Mouse (Mus musculus): Measurements from ENCODE around the gene Ppp1r3e. TPM values are rescaled to one million over a fixed set of nuclear protein-coding genes. Genes with fewer than 3 reads are reported as not detected.

Gene Ppp1r3e
- 0.82 and 2.3 TPM in 2 replicates for polyA plus RNA-seq (2012; ENCODE audit: low replicate concordance)

DNA sequence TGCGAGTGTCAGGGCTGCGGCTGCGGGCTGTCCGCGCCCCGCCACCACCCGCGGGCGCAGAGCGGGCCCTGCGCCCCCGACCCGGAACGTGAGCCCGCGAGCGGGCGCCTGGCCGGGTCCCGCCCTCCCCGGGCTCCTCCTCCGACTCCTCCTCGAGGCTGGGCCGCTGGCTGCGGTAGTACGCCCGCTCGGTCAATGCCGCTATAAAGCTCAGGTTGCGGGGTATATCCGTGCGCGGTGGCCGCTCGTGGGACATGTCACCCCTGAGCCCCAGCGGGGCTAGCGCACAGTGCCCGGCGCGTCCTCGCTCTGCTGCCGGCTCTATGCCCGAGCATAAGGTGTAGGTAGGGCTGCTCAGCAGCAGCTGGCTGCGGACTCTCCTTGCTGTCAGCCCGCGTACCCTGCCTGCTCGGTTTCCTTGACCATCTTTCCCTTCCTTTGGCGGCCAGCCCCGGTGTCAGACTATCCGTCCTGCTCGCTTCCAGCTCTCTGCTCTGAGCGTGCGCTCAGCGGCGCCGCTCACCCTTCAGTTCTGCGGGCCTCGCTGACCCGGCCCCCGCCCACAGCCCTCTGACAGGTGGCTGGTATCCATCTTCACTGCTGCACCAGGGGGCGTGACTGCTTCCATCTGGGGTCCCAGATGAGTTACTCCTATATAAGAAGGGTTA is at the start of gene Ppp1r3e:
Ppp1r3e (minus strand) TSS at position 503 of the 668 bp plus-strand sequence.

DNA sequence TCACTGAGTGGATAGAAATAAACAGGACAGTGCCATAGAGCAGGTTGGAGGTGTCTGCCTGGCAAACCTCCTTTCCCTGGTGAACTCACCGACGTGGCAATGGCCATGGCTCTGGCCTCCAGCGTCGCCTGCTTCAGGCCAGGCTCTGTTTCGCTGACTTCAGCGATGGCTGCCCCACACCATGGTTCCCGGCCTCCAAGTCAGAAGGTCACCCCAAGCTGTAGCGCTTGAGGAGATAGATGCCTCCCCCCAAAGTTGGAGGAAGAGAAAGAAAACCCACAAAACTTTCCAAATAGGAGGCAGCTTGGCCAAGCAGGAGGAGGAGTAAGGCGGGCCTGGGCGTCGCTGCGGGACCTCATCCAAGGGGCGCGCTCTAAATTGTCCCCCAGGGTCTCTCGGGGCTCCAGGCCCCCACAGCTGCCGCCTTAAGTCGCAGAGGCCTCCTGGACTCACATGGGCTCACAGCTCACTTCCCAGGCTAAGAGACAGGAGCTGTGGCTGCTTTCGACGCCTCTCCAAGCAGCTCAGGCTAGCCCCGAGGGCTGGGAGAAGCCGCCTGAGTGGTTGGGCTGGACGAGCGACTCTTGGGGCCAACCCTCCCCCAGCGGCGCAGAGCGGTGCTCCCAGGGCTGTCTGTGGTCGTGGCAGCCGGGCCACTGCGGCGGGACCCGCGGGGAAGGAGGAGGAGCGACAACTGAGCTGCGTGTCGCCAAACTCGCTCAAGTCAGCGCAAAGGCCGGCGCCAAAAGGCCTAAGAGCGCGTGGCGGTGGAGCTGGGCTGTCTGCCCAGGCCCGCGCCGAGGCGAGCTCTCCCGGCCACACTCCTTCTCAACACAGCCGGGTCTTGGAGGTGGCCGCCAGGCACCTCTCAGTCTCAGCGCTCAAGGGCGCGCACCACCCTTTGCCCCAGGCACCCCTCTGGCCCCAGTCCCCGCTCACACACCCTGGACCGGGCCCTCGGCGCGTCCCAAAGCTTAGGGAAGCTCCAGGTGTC is 48.3 kb upstream of the Ppp1r3e start, which contains the start of gene Efs:
Efs (minus strand) TSS at position 778 of the 994 bp plus-strand sequence.

DNA sequence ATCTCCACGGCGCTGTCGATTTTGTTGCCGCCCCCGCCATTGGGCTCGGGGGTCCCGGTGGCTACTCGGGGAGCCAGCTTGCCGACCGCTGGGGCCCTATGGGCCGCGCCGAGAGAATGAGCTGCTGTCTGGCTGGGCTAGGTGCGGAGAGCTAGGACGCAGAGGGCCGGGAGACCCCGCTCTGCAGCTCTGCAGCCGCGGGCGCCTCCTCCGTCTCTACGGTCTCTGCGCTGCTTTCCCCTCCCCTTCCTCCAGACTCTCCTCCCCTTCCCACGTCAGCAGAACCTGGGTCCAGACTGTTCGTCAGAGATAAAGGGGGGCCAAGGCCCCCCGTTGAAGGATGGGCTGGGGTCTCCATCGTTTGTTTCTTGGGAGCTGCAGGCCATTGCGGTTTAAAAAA is 35.5 kb upstream of the Ppp1r3e start, which contains the start of gene Slc22a17:
Slc22a17 (minus strand) TSS at position 247 of the 400 bp plus-strand sequence.

DNA sequence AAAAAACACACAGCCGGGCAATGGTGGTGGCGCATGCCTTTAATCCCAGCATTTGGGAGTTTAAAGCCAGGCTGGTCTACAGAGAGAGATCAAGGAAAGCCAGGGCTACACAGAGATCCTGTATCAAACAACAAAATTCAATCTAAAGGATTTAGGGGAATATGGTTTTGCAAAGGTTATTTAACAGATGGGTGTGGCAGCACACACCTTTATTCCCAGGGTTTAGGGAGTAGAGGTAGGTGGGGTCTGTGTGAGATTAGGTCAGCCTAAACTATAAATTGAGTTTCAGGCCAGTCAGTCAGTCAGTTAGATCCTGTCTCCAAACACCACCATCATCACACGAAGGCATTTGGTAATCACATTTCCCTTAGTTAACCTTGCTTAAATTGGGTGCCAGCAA is 14.8 kb upstream of the Ppp1r3e start, which contains the start of gene Pabpn1:
Pabpn1 (plus strand) TSS at position 301 of the 400 bp plus-strand sequence.

DNA sequence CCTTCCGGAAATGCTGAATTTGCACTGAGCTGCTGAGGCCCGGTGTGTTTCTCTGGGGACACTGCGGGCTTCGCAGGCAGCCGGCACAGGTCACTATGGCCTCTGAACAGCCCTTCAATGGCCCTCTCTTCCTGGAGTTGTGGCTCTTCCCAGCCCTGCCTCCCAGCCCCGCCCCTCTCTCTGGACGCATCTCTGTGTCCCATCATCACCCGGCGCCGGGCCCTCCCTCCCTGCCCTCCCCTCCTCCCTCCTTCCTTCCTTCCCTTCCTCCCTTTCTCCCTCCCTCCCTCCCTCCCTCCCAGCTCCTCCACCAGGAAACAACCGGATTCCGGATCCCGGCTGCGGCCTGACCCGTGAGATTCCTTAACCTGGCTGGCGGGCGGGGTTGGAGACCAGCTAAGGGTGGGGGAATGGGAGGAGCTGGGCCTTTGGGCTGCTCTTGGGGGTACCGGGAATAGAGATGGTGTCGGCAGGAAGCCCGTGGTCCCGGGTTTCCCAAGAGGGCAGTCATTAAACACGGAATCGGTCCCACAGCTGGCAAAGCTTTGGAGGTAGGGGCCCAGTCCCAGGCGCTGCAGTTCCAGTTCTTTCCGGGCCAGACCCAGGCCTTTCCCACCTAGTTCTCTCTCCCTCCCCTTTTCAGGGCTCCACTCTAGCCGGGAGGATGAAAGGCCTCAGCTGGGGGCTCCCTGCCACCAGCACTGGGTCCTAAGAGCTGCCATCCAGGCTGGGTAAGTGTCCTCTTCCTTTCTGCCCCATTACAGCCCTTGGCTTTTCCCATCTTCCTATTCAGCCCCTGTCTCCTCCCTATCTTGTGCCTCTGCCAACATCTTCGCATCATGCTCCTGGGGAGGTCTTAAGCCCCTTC is 6.0 kb upstream of the Ppp1r3e start, which contains the start of the genes Bcl2l2 and Gm20521:
Bcl2l2 (plus strand) TSS at position 224 of the 868 bp plus-strand sequence.
Gm20521 (plus strand) TSS at position 288 of the 868 bp plus-strand sequence.

DNA sequence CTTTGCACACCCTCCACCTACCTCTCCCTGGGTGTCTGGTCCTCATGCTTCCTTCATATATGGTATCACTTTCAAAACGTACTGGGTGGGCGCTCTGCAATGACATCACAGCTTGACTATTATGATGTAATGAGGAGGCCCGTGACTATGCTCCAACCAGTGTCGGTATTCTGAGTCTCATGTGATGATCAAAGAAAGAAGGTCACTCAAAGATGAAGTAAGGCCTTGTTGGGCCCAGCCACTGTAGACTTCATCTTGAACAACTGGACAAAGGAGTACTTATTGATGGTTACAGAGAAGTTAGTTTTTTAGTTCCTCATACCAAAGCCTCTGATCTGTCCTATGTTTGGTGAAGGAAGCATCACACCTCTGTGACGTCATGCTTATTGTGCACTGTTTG is 6.5 kb downstream of the Ppp1r3e start, which contains the start of gene Homez:
Homez (minus strand) TSS at position 101 of the 400 bp plus-strand sequence.

Other genes starting within 250 kb of the Ppp1r3e start
- gene Gm17606, start 236.6 kb downstream of the Ppp1r3e start, polyA plus RNA-seq (2012; ENCODE audit: low replicate concordance): not detected in 2 replicates
- gene Cdh24, start 236.2 kb downstream of the Ppp1r3e start, polyA plus RNA-seq (2012; ENCODE audit: low replicate concordance): 3.0 and 6.9 TPM in 2 replicates
- 29.2 and 79.7 TPM in 2 replicates for gene 1700123O20Rik, start 191.3 kb downstream of the Ppp1r3e start, polyA plus RNA-seq (2012; ENCODE audit: low replicate concordance)
- 401 and 647 TPM in 2 replicates for gene Acin1, start 190.6 kb downstream of the Ppp1r3e start, polyA plus RNA-seq (2012; ENCODE audit: low replicate concordance)
- not detected in 2 replicates for gene Gm29776, start 178.7 kb downstream of the Ppp1r3e start, polyA plus RNA-seq (2012; ENCODE audit: low replicate concordance)
- gene Cebpe, start 165.4 kb downstream of the Ppp1r3e start, polyA plus RNA-seq (2012; ENCODE audit: low replicate concordance): 4.6 and 20.0 TPM in 2 replicates
- gene Slc7a8, start 95.6 kb downstream of the Ppp1r3e start, polyA plus RNA-seq (2012; ENCODE audit: low replicate concordance): 12.8 and 14.2 TPM in 2 replicates
- gene Rnf212b, start 63.4 kb downstream of the Ppp1r3e start, polyA plus RNA-seq (2012; ENCODE audit: low replicate concordance): not detected in 2 replicates
- gene Homez, start 6.6 kb downstream of the Ppp1r3e start, polyA plus RNA-seq (2012; ENCODE audit: low replicate concordance): 1.7 and 3.1 TPM in 2 replicates
- gene Bcl2l2, start 5.8 kb upstream of the Ppp1r3e start, polyA plus RNA-seq (2012; ENCODE audit: low replicate concordance): 24.0 and 71.9 TPM in 2 replicates
- 2.2 and 6.6 TPM in 2 replicates for gene Gm20521, start 5.9 kb upstream of the Ppp1r3e start, polyA plus RNA-seq (2012; ENCODE audit: low replicate concordance)
- gene Pabpn1, start 14.9 kb upstream of the Ppp1r3e start, polyA plus RNA-seq (2012; ENCODE audit: low replicate concordance): 167 and 309 TPM in 2 replicates
- 7.8 and 15.8 TPM in 2 replicates for gene Slc22a17, start 35.6 kb upstream of the Ppp1r3e start, polyA plus RNA-seq (2012; ENCODE audit: low replicate concordance)
- gene Efs, start 48.6 kb upstream of the Ppp1r3e start, polyA plus RNA-seq (2012; ENCODE audit: low replicate concordance): 0.06 TPM in 1 of 2 replicates, not detected in the other
- not detected in 2 replicates for gene Il25, start 55.1 kb upstream of the Ppp1r3e start, polyA plus RNA-seq (2012; ENCODE audit: low replicate concordance)
- gene Cmtm5, start 58.7 kb upstream of the Ppp1r3e start, polyA plus RNA-seq (2012; ENCODE audit: low replicate concordance): not detected in 2 replicates
- gene Myh6, start 89.4 kb upstream of the Ppp1r3e start, polyA plus RNA-seq (2012; ENCODE audit: low replicate concordance): not detected in 2 replicates
- not detected in 2 replicates for gene Gm17428, start 99.4 kb upstream of the Ppp1r3e start, polyA plus RNA-seq (2012; ENCODE audit: low replicate concordance)
- 0.16 TPM in 1 of 2 replicates, not detected in the other for gene Myh7, start 117.1 kb upstream of the Ppp1r3e start, polyA plus RNA-seq (2012; ENCODE audit: low replicate concordance)
- 29.2 and 46.7 TPM in 2 replicates for gene Ngdn, start 137.9 kb upstream of the Ppp1r3e start, polyA plus RNA-seq (2012; ENCODE audit: low replicate concordance)
- 26.3 and 73.3 TPM in 2 replicates for gene Zfhx2, start 214.8 kb upstream of the Ppp1r3e start, polyA plus RNA-seq (2012; ENCODE audit: low replicate concordance)
- 2.9 and 3.8 TPM in 2 replicates for gene Thtpa, start 217.2 kb upstream of the Ppp1r3e start, polyA plus RNA-seq (2012; ENCODE audit: low replicate concordance)
- gene Ap1g2, start 229.0 kb upstream of the Ppp1r3e start, polyA plus RNA-seq (2012; ENCODE audit: low replicate concordance): 38.2 and 39.8 TPM in 2 replicates
- gene Jph4, start 239.4 kb upstream of the Ppp1r3e start, polyA plus RNA-seq (2012; ENCODE audit: low replicate concordance): 0.03 and 0.09 TPM in 2 replicates